14 mouse cellular contexts compared by ENCODE assay signal in genomic region chr15:32427188-32427924, GRCm38 (mm10).
DNase-seq lines count a peak whose midpoint lies in the region; ATAC-seq and TF ChIP-seq lines count a peak whose summit lies in the region.
"Had no signal": no experiment of that assay in that cellular context is flagged by ENCODE, and none has a peak within 500 bp of the region (broad histone marks: within the 10 kb centered on the region; RNA-seq: fewer than 3 reads in every experiment).

No protein-coding gene starts in this region.

- H3K27me3 ChIP-seq in forebrain, embryonic 13.5 days = no peaks in the 10 kb centered on the region
- no peaks in the 10 kb centered on the region for H3K27me3 ChIP-seq in forebrain, embryonic 11.5 days (ENCODE audit: control insufficient read depth, insufficient read depth, low read length)
- no peaks in the 10 kb centered on the region for H3K27me3 ChIP-seq in hindbrain, embryonic 16.5 days (replicated peaks; ENCODE audit: control insufficient read depth, insufficient read depth, low read length)
- H3K27me3 ChIP-seq in neural tube, embryonic 14.5 days (ENCODE audit: control insufficient read depth, insufficient read depth, low read length) = no peaks in the 10 kb centered on the region
- H3K27me3 ChIP-seq: heart, embryonic 13.5 days had no signal

- H3K4me2 ChIP-seq in forebrain, embryonic 13.5 days = no peak overlapping the region
- H3K4me2 ChIP-seq in forebrain, embryonic 11.5 days (ENCODE audit: low read depth, low read length, severe bottlenecking) = no peak overlapping the region
- H3K4me2 ChIP-seq in hindbrain, embryonic 16.5 days (ENCODE audit: low read length) = no peak overlapping the region
- H3K4me2 ChIP-seq in neural tube, embryonic 14.5 days (ENCODE audit: low read depth, low read length) = no peak overlapping the region
- H3K4me2 ChIP-seq: heart, embryonic 13.5 days; lung, embryonic 14.5 days had no signal

- no peak for DNase-seq in forebrain, embryonic 11.5 days (ENCODE audit: low spot score)
- peak; percentile 47 for DNase-seq in brain, embryonic 14.5 days (ENCODE audit: low read depth)
- no peak for DNase-seq in spleen, postnatal 14 days (ENCODE audit: low spot score in 2 of 2)
- DNase-seq in layer of hippocampus, adult 9-10 months (ENCODE audit: low spot score) = no peak
- DNase-seq: cerebellum, adult 2 months; kidney, adult 18-20 months; kidney, postnatal 14 days; layer of hippocampus, adult 9-11 months; lung, embryonic 14.5 days; thymus, postnatal 14 days had no signal

- peak; percentile 43; the same call in 1 of the 2 replicates for ATAC-seq in forebrain, embryonic 13.5 days
- ATAC-seq in forebrain, embryonic 11.5 days (replicated peaks; ENCODE audit: low FRiP score) = no peak; the same call in 1 of the 2 replicates
- ATAC-seq in hindbrain, embryonic 16.5 days = peak; percentile 41; the same call in 1 of the 2 replicates
- peak; percentile 62 for ATAC-seq in neural tube, embryonic 14.5 days (ENCODE audit: low read depth)

- H3K36me3 ChIP-seq in forebrain, embryonic 13.5 days (ENCODE audit: poor library complexity, severe bottlenecking) = no peaks in the 10 kb centered on the region
- H3K36me3 ChIP-seq in forebrain, embryonic 11.5 days (ENCODE audit: control insufficient read depth, insufficient read depth, low read length) = no peaks in the 10 kb centered on the region
- no peaks in the 10 kb centered on the region for H3K36me3 ChIP-seq in hindbrain, embryonic 16.5 days (ENCODE audit: control insufficient read depth, insufficient read depth, low read length)
- H3K36me3 ChIP-seq in neural tube, embryonic 14.5 days (ENCODE audit: control insufficient read depth, insufficient read depth, low read length) = no peaks in the 10 kb centered on the region
- H3K36me3 ChIP-seq: heart, embryonic 13.5 days had no signal

- TF ChIP-seq POLR2A in brain, embryonic 14.5 days (IDR thresholded peaks at IDR 0.05; ENCODE audit: borderline replicate concordance, extremely low read depth, insufficient read depth, insufficient read length, poor library complexity, severe bottlenecking) = no peak

- TF ChIP-seq CTCF in brain, embryonic 14.5 days (IDR thresholded peaks at IDR 0.05; ENCODE audit: borderline replicate concordance, extremely low read depth, insufficient read depth, insufficient read length) = no peak

- WGBS in forebrain, embryonic 13.5 days = 67% methylated on average over 7 of the region's 7 CpGs
- WGBS in forebrain, embryonic 11.5 days = 80% methylated on average over 7 of the region's 7 CpGs
- 59% methylated on average over 7 of the region's 7 CpGs for WGBS in hindbrain, embryonic 16.5 days
- 53% methylated on average over 7 of the region's 7 CpGs for WGBS in neural tube, embryonic 14.5 days

- no peak overlapping the region for H3K4me3 ChIP-seq in forebrain, embryonic 13.5 days
- H3K4me3 ChIP-seq in forebrain, embryonic 11.5 days (ENCODE audit: low read depth, low read length) = no peak overlapping the region
- no peak overlapping the region for H3K4me3 ChIP-seq in hindbrain, embryonic 16.5 days (ENCODE audit: low read length)
- H3K4me3 ChIP-seq in neural tube, embryonic 14.5 days (ENCODE audit: low read depth, low read length) = no peak overlapping the region
- H3K4me3 ChIP-seq: heart, embryonic 13.5 days had no signal

- H3K27ac ChIP-seq in forebrain, embryonic 13.5 days = no peak overlapping the region
- no peak overlapping the region for H3K27ac ChIP-seq in forebrain, embryonic 11.5 days (ENCODE audit: low read depth, low read length)
- no peak overlapping the region for H3K27ac ChIP-seq in hindbrain, embryonic 16.5 days (ENCODE audit: low read depth, low read length)
- H3K27ac ChIP-seq in neural tube, embryonic 14.5 days (ENCODE audit: low read depth, low read length) = no peak overlapping the region
- H3K27ac ChIP-seq: heart, embryonic 13.5 days had no signal

- H3K4me1 ChIP-seq in forebrain, embryonic 13.5 days = peaks cover 13% of the 10 kb centered on the region
- H3K4me1 ChIP-seq in forebrain, embryonic 11.5 days (replicated peaks; ENCODE audit: control insufficient read depth, insufficient read depth, low read length) = no peaks in the 10 kb centered on the region
- peaks cover 5% of the 10 kb centered on the region; the same call in 1 of the 2 replicates for H3K4me1 ChIP-seq in hindbrain, embryonic 16.5 days (ENCODE audit: control insufficient read depth, insufficient read depth, low read depth, low read length)
- H3K4me1 ChIP-seq in neural tube, embryonic 14.5 days (ENCODE audit: control insufficient read depth, insufficient read depth, low read length) = no peaks in the 10 kb centered on the region

- no peaks in the 10 kb centered on the region for H3K9me3 ChIP-seq in forebrain, embryonic 13.5 days (replicated peaks)
- H3K9me3 ChIP-seq in forebrain, embryonic 11.5 days (ENCODE audit: control insufficient read depth, low read length) = no peaks in the 10 kb centered on the region
- no peaks in the 10 kb centered on the region for H3K9me3 ChIP-seq in hindbrain, embryonic 16.5 days (ENCODE audit: control insufficient read depth, low read length)
- no peaks in the 10 kb centered on the region for H3K9me3 ChIP-seq in neural tube, embryonic 14.5 days (ENCODE audit: control insufficient read depth, low read length)
- H3K9me3 ChIP-seq: heart, embryonic 13.5 days had no signal

- no peak overlapping the region for H3K9ac ChIP-seq in forebrain, embryonic 13.5 days
- no peak overlapping the region for H3K9ac ChIP-seq in forebrain, embryonic 11.5 days (ENCODE audit: low read length)
- no peak overlapping the region for H3K9ac ChIP-seq in hindbrain, embryonic 16.5 days (ENCODE audit: low read depth, low read length)
- H3K9ac ChIP-seq in neural tube, embryonic 14.5 days (replicated peaks; ENCODE audit: low read depth, low read length) = no peak overlapping the region
- H3K9ac ChIP-seq: heart, embryonic 13.5 days; lung, embryonic 14.5 days had no signal
